ENCODE assay signal across 1 mouse cellular context in genomic region chr9:107556346-107556745, GRCm38 (mm10).
TF ChIP-seq lines count a peak whose summit lies in the region.

No protein-coding gene starts in this region.

TF ChIP-seq in CH12.LX, 34 proteins besides CTCF, POLR2A, EP300 and RAD21:
- no peak for TF ChIP-seq HCFC1 (IDR thresholded peaks at IDR 0.05; ENCODE audit: low read depth, low read length)
- no peak for TF ChIP-seq MYC (IDR thresholded peaks at IDR 0.05; ENCODE audit: low read depth, low read length)
TF ChIP-seq in CH12.LX: peak in this region for 0.
